ENCODE assay signal across 20 mouse cellular contexts in genomic region chr3:86960656-86961394, GRCm38 (mm10). TPM values are rescaled to one million over a fixed set of nuclear protein-coding genes. Genes with fewer than 3 reads are reported as not detected.
DNase-seq lines count a peak whose midpoint lies in the region; ATAC-seq and TF ChIP-seq lines count a peak whose summit lies in the region.
"Had no signal": no experiment of that assay in that cellular context is flagged by ENCODE, and none has a peak within 500 bp of the region (broad histone marks: within the 10 kb centered on the region; RNA-seq: fewer than 3 reads in every experiment).

No protein-coding gene starts in this region.

- no peak for TF ChIP-seq RAD21 in MEL (IDR thresholded peaks at IDR 0.05; ENCODE audit: low read depth, low read length)

- no peaks in the 10 kb centered on the region for H3K4me1 ChIP-seq in MEL (ENCODE audit: control insufficient read depth in 1 of 2, insufficient read depth in 2 of 2, low read length in 2 of 2)
- no peaks in the 10 kb centered on the region for H3K4me1 ChIP-seq in liver, embryonic 15.5 days (replicated peaks)
- H3K4me1 ChIP-seq in forebrain, embryonic 12.5 days, result no peaks in the 10 kb centered on the region
- H3K4me1 ChIP-seq: embryonic facial prominence, embryonic 15.5 days; limb, embryonic 12.5 days; midbrain, embryonic 15.5 days had no signal

- no peaks in the 10 kb centered on the region; a peak in 1 of 4 replicates for H3K27me3 ChIP-seq in MEL (ENCODE audit: control insufficient read depth in 1 of 2, insufficient read depth in 2 of 2, low read length in 2 of 2)
- no peaks in the 10 kb centered on the region for H3K27me3 ChIP-seq in liver, embryonic 15.5 days
- no peaks in the 10 kb centered on the region for H3K27me3 ChIP-seq in forebrain, embryonic 12.5 days
- H3K27me3 ChIP-seq: embryonic facial prominence, embryonic 15.5 days; limb, embryonic 12.5 days; midbrain, embryonic 15.5 days had no signal

- no peak for TF ChIP-seq POLR2A in MEL (IDR thresholded peaks at IDR 0.05; ENCODE audit: control insufficient read depth in 1 of 2, insufficient read depth in 1 of 2, low read depth in 1 of 2, low read length in 2 of 2, poor library complexity in 1 of 2)

- no peak for TF ChIP-seq CTCF in MEL (IDR thresholded peaks at IDR 0.05 in 2 of 3, conservative IDR thresholded peaks at IDR 0.05 in 1 of 3; ENCODE audit: control insufficient read depth in 1 of 3, insufficient read depth in 1 of 3, low read depth in 2 of 3, low read length in 3 of 3, poor library complexity in 1 of 3, severe bottlenecking in 1 of 3)

- no peak overlapping the region for H3K9ac ChIP-seq in MEL (ENCODE audit: control insufficient read depth, low read depth, low read length, poor library complexity, severe bottlenecking)
- H3K9ac ChIP-seq in liver, embryonic 15.5 days, result no peak overlapping the region
- no peak overlapping the region for H3K9ac ChIP-seq in forebrain, embryonic 12.5 days
- H3K9ac ChIP-seq: embryonic facial prominence, embryonic 15.5 days; limb, embryonic 12.5 days; lung, embryonic 14.5 days; midbrain, embryonic 15.5 days had no signal

- H3K79me2 ChIP-seq in MEL (ENCODE audit: control insufficient read depth, insufficient read depth, low read length, poor library complexity), result no peaks in the 10 kb centered on the region

- no peak overlapping the region for H3K27ac ChIP-seq in MEL (ENCODE audit: control insufficient read depth, low read depth, low read length)
- H3K27ac ChIP-seq in liver, embryonic 15.5 days (replicated peaks), result no peak overlapping the region
- H3K27ac ChIP-seq in forebrain, embryonic 12.5 days, result no peak overlapping the region
- H3K27ac ChIP-seq: embryonic facial prominence, embryonic 15.5 days; forebrain, embryonic 10.5 days; heart, embryonic 10.5 days; limb, embryonic 12.5 days; midbrain, embryonic 15.5 days had no signal

- peak; percentile 43 for DNase-seq in CD4-positive helper T cell, adult 2 months (ENCODE audit: low read depth, low spot score)
- peak; percentile 7 for DNase-seq in MEL (ENCODE audit: low read depth, low spot score)
- DNase-seq in thymus, postnatal 10 days (ENCODE audit: low spot score in 2 of 2), result peak; percentile 52 to 55
- DNase-seq in adrenal gland, postnatal 4 days (ENCODE audit: low spot score in 2 of 2), result no peak
- DNase-seq: adrenal gland, postnatal 36 days; cerebellum, adult 9-11 months; heart, postnatal 14 days; kidney, adult 8-10 months; kidney, postnatal 25 days; layer of hippocampus, adult 9-11 months; lung, embryonic 14.5 days had no signal

- no peak overlapping the region for H3K4me3 ChIP-seq in MEL (ENCODE audit: control insufficient read depth in 1 of 2, insufficient read depth in 1 of 2, low read depth in 2 of 2, low read length in 2 of 2)
- no peak overlapping the region for H3K4me3 ChIP-seq in liver, embryonic 15.5 days (replicated peaks)
- no peak overlapping the region for H3K4me3 ChIP-seq in forebrain, embryonic 12.5 days (replicated peaks)
- H3K4me3 ChIP-seq: embryonic facial prominence, embryonic 15.5 days; forebrain, embryonic 10.5 days; heart, embryonic 10.5 days; limb, embryonic 12.5 days; midbrain, embryonic 15.5 days had no signal

- H3K4me2 ChIP-seq in liver, embryonic 15.5 days, result peak overlapping the region; percentile 18; the same call in 1 of the 2 replicates
- H3K4me2 ChIP-seq in forebrain, embryonic 12.5 days, result no peak overlapping the region
- H3K4me2 ChIP-seq: embryonic facial prominence, embryonic 15.5 days; limb, embryonic 12.5 days; lung, embryonic 14.5 days; midbrain, embryonic 15.5 days had no signal

- WGBS in liver, embryonic 15.5 days (ENCODE audit: insufficient replicate concordance), result 39% methylated on average over 17 of the region's 17 CpGs
- WGBS in forebrain, embryonic 12.5 days, result 90% methylated on average over 17 of the region's 17 CpGs

- H3K36me3 ChIP-seq in MEL (ENCODE audit: control insufficient read depth in 1 of 2, insufficient read depth in 2 of 2, low read length in 2 of 2), result no peaks in the 10 kb centered on the region
- no peaks in the 10 kb centered on the region for H3K36me3 ChIP-seq in liver, embryonic 15.5 days (replicated peaks)
- H3K36me3 ChIP-seq in forebrain, embryonic 12.5 days (replicated peaks), result no peaks in the 10 kb centered on the region
- H3K36me3 ChIP-seq: embryonic facial prominence, embryonic 15.5 days; forebrain, embryonic 10.5 days; heart, embryonic 10.5 days; limb, embryonic 12.5 days; midbrain, embryonic 15.5 days had no signal

- no peaks in the 10 kb centered on the region for H3K9me3 ChIP-seq in MEL (replicated peaks; ENCODE audit: insufficient read depth, low read length)
- no peaks in the 10 kb centered on the region for H3K9me3 ChIP-seq in liver, embryonic 15.5 days (replicated peaks)
- H3K9me3 ChIP-seq in forebrain, embryonic 12.5 days, result no peaks in the 10 kb centered on the region
- H3K9me3 ChIP-seq: embryonic facial prominence, embryonic 15.5 days; forebrain, embryonic 10.5 days; heart, embryonic 10.5 days; limb, embryonic 12.5 days; midbrain, embryonic 15.5 days had no signal

- no peak for ATAC-seq in liver, embryonic 15.5 days (ENCODE audit: insufficient read depth)
- no peak; the same call in 1 of the 2 replicates for ATAC-seq in megakaryocyte progenitor cell, adult 5-6 weeks (replicated peaks; ENCODE audit: poor library complexity)
- ATAC-seq in forebrain, embryonic 12.5 days (ENCODE audit: low FRiP score), result no peak
- ATAC-seq: hindbrain, embryonic 16.5 days; midbrain, embryonic 15.5 days had no signal

- TF ChIP-seq EP300 in MEL (IDR thresholded peaks at IDR 0.05; ENCODE audit: low read depth in 1 of 2, low read length in 2 of 2), result no peak

TF ChIP-seq in MEL, 35 proteins besides CTCF, POLR2A, EP300 and RAD21:
- TF ChIP-seq USF1 (IDR thresholded peaks at IDR 0.05; ENCODE audit: low read depth, low read length) (peak; percentile 45; the same call in 1 of the 2 replicates), KAT2A (conservative IDR thresholded peaks at IDR 0.05; ENCODE audit: low read depth, low read length) (no peak), MAFK (IDR thresholded peaks at IDR 0.05; ENCODE audit: borderline replicate concordance, low read depth, low read length) (no peak), TBP (IDR thresholded peaks at IDR 0.05; ENCODE audit: low read depth, low read length) (no peak), ELF1 (IDR thresholded peaks at IDR 0.05; ENCODE audit: low read depth, low read length) (no peak), ZC3H11A (IDR thresholded peaks at IDR 0.05; ENCODE audit: low read depth, low read length) (no peak)

RNA-seq across cellular contexts. Expression of gene Cd1d1, which starts 38.4 kb away (rescaled TPM):
- 1.1 and 1.8 TPM in 2 replicates for total RNA-seq in MEL (2012; rRNA removed)
- 1 to 10 TPM in 1 of 2 experiments, not detected in 1; 1.6 TPM for polyA plus RNA-seq in MEL (2012; ENCODE audit: insufficient read depth in 1 of 2, insufficient read length in 2 of 2, low read depth in 1 of 2, low replicate concordance in 2 of 2, missing spikeins in 1 of 2)
- 5.8 and 6.0 TPM in 2 replicates for polyA plus RNA-seq in liver, embryonic 15.5 days (2015; fragmentation: Nextera tagmentation; extraction: Ambion mirVana)
- total RNA-seq in megakaryocyte progenitor cell, adult 5-6 weeks (2015), result 36.5 and 40.8 TPM in 2 replicates
- total RNA-seq in megakaryocyte progenitor cell, adult 5-6 weeks (2017), result 20.7 and 23.7 TPM in 2 replicates
- 10 to 100 TPM; 74.2 to 87.6 TPM for total RNA-seq in adrenal gland, postnatal 4 days (2021)
- polyA plus RNA-seq in forebrain, embryonic 12.5 days (2016; fragmentation: Nextera tagmentation; extraction: Ambion mirVana), result 52.9 and 59.6 TPM in 2 replicates

RNA-seq across cellular contexts. Expression of gene Dclk2, which starts 40.2 kb away (rescaled TPM):
- under 0.01 and 0.03 TPM in 2 replicates for total RNA-seq in MEL (2012; rRNA removed)
- under 1 TPM in 1 of 2 experiments, not detected in 1; 0.17 TPM for polyA plus RNA-seq in MEL (2012; ENCODE audit: insufficient read depth in 1 of 2, insufficient read length in 2 of 2, low read depth in 1 of 2, low replicate concordance in 2 of 2, missing spikeins in 1 of 2)
- polyA plus RNA-seq in liver, embryonic 15.5 days (2015; fragmentation: Nextera tagmentation; extraction: Ambion mirVana), result 13.8 and 14.5 TPM in 2 replicates
- total RNA-seq in megakaryocyte progenitor cell, adult 5-6 weeks (2015), result 0.44 and 1.4 TPM in 2 replicates
- 0.62 and 1.6 TPM in 2 replicates for total RNA-seq in megakaryocyte progenitor cell, adult 5-6 weeks (2017)
- total RNA-seq in adrenal gland, postnatal 4 days (2021), result 10 to 100 TPM; 18.8 to 19.2 TPM
- polyA plus RNA-seq in forebrain, embryonic 12.5 days (2016; fragmentation: Nextera tagmentation; extraction: Ambion mirVana), result 79.3 and 104 TPM in 2 replicates

Comparison
In these comparisons a context has a peak if more than half of its experiments do, and no peak if none do; other contexts are left out.
1. DNase-seq: peak in CD4-positive helper T cell, adult 2 months (single experiment), MEL (single experiment) and thymus, postnatal 10 days (2 of 2); none in adrenal gland, postnatal 4 days (0 of 2).
2. RNA of gene Dclk2, which starts 40.2 kb away (total RNA-seq): 18.8 to 19.2 TPM in adrenal gland, postnatal 4 days; 0.44 to 1.6 TPM in megakaryocyte progenitor cell, adult 5-6 weeks and under 0.01 to 0.03 TPM in MEL; every median in the first group is over 4 times any median in the second.